Mouse (Mus musculus) heart, adult 2 months (tissue): ENCODE data around the gene Stard13.

ENCODE experiments used
- CTCF ChIP-seq: fragments of 200-600 bp; IDR thresholded peaks from 2 replicates; pipeline ENCODE4 v1.8.1; 2022; ENCODE audit warnings: antibody characterized with exemption, mild to moderate bottlenecking, moderate library complexity
- EP300 ChIP-seq: fragments of 200-500 bp; IDR thresholded peaks from 2 replicates; pipeline ENCODE4 v1.6.1; 2011; ENCODE audit warnings: low read depth, low read length, control low read depth; ENCODE audit not compliant: insufficient read depth

DNA sequence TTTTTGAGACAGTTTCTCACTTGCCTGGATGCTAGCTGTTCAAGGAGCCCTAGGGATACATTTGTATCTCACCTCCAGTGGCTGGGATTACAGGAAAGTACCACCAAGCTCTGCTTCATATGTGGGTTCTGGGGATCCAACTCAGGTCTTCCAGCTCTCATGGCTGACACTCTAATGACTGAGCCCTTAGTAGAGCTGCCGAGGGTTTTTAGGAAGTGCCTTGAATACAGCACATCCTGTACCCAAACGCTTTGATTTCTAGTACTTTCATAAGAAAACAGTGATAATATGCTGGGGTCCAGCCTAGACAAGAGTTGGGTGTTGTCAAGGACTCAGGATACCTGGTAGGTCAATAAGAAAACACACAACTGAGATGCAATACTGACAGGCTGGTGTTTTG, 23.6 kb downstream of the Stard13 start:
- TF ChIP-seq EP300 = no peak
- no peak for TF ChIP-seq CTCF
